Mouse (Mus musculus) G1E (cell line): ENCODE results near the gene Vps39.

Experiments
- CTCF ChIP-seq: IDR thresholded peaks from 2 replicates; pipeline ENCODE4 v1.5.1; 2012; ENCODE audit warnings: low read depth, low read length, inconsistent platforms, mixed read lengths
- GATA1 ChIP-seq: IDR thresholded peaks from 2 replicates; pipeline ENCODE4 v1.6.1; 2012; ENCODE audit warnings: borderline replicate concordance, low read length, inconsistent platforms, mixed read lengths
- POLR2AphosphoS5 ChIP-seq: IDR thresholded peaks from 2 replicates; pipeline ENCODE4 v1.6.1; 2012; ENCODE audit warnings: low read depth, low read length, inconsistent platforms; ENCODE audit not compliant: insufficient replicate concordance

DNA sequence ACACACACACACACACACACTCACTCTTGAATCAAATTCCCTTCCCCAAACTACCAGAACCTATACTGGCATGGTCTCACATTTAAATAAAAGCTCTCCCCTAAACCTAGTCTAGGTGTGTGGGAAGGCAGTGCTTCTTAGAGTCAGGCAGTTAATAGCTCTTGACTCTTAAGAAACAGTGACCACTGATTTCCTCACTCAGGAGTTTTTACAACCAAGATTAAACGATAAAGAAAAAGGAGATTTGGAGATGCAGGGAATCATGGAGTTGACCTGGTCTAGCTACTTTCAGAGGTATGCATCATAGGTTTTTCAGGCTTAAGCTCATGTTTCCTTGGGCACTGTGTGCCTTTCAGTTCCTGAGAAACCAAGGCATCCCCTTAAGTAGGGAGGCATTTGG is 33.3 kb upstream of the Vps39 start:
- TF ChIP-seq CTCF (no peak), GATA1 (no peak), POLR2AphosphoS5 (no peak)
